8 mouse cellular contexts compared by ENCODE assay signal in genomic region chr9:41285266-41286144, GRCm38 (mm10).
A peak's percentile ranks its signal among the peaks of the same experiment; 100 is the strongest.
DNase-seq lines count a peak whose midpoint lies in the region; ATAC-seq and TF ChIP-seq lines count a peak whose summit lies in the region.

No protein-coding gene starts in this region.

- H3K4me2 ChIP-seq in stomach, embryonic 14.5 days (replicated peaks; ENCODE audit: low read depth, low read length), result no peak overlapping the region
- no peak overlapping the region for H3K4me2 ChIP-seq in stomach, postnatal 0 days (replicated peaks; ENCODE audit: low read depth)

- TF ChIP-seq CTCF in stomach, postnatal 0 days (IDR thresholded peaks at IDR 0.05; ENCODE audit: low read depth), result no peak

- H3K27me3 ChIP-seq in stomach, embryonic 14.5 days (ENCODE audit: control insufficient read depth, insufficient read depth, low read length), result no peaks in the 10 kb centered on the region
- H3K27me3 ChIP-seq in stomach, postnatal 0 days (ENCODE audit: control insufficient read depth, insufficient read depth, low read length), result no peaks in the 10 kb centered on the region

- peak overlapping the region; percentile 39; the same call in 1 of the 2 replicates for H3K27ac ChIP-seq in stomach, embryonic 14.5 days (ENCODE audit: low read length)
- no peak overlapping the region for H3K27ac ChIP-seq in stomach, postnatal 0 days (replicated peaks)

- no peak overlapping the region for H3K9ac ChIP-seq in stomach, embryonic 14.5 days (replicated peaks; ENCODE audit: low read depth, low read length)
- no peak overlapping the region for H3K9ac ChIP-seq in stomach, postnatal 0 days (ENCODE audit: low read length)

- ATAC-seq in stomach, embryonic 14.5 days (ENCODE audit: insufficient number of reproducible peaks, insufficient read depth, low FRiP score, low read depth), result no peak
- no peak for ATAC-seq in stomach, postnatal 0 days (ENCODE audit: low FRiP score, low TSS enrichment)

- H3K4me1 ChIP-seq in stomach, embryonic 14.5 days (ENCODE audit: control insufficient read depth, insufficient read depth, low read length), result peaks cover 5% of the 10 kb centered on the region; the same call in 1 of the 2 replicates
- H3K4me1 ChIP-seq in stomach, postnatal 0 days (replicated peaks; ENCODE audit: control insufficient read depth, insufficient read depth), result no peaks in the 10 kb centered on the region

- no peaks in the 10 kb centered on the region for H3K9me3 ChIP-seq in stomach, embryonic 14.5 days (ENCODE audit: control insufficient read depth, low read depth, low read length)
- H3K9me3 ChIP-seq in stomach, postnatal 0 days (ENCODE audit: control insufficient read depth, low read length), result no peaks in the 10 kb centered on the region

- WGBS in stomach, embryonic 14.5 days, result 35% methylated on average over 8 of the region's 8 CpGs
- 34% methylated on average over 8 of the region's 8 CpGs for WGBS in stomach, postnatal 0 days

- no peak overlapping the region for H3K4me3 ChIP-seq in stomach, embryonic 14.5 days (ENCODE audit: low read depth, low read length)
- no peak overlapping the region for H3K4me3 ChIP-seq in stomach, postnatal 0 days (ENCODE audit: low read depth, low read length)

- TF ChIP-seq EP300 in stomach, postnatal 0 days (optimal IDR thresholded peaks at IDR 0.05), result no peak

- H3K36me3 ChIP-seq in stomach, embryonic 14.5 days (ENCODE audit: control insufficient read depth, insufficient read depth, low read length), result no peaks in the 10 kb centered on the region
- H3K36me3 ChIP-seq in stomach, postnatal 0 days (ENCODE audit: control insufficient read depth, insufficient read depth, low read length), result no peaks in the 10 kb centered on the region

- peak; percentile 12 for DNase-seq in embryo, embryonic 10.5 days (ENCODE audit: low spot score)
- no peak for DNase-seq in embryo, embryonic 10 days (ENCODE audit: low spot score)
- no peak for DNase-seq in stomach, postnatal 0 days (ENCODE audit: low spot score)
- peak; percentile 42 for DNase-seq in mesoderm, embryonic 11.5 days (ENCODE audit: low read depth, low spot score)
- DNase-seq in urinary bladder, adult 18-20 months (ENCODE audit: low spot score in 2 of 2), result no peak
- no peak for DNase-seq in kidney, postnatal 10 days
- no peak for DNase-seq in layer of hippocampus, postnatal 25 days (ENCODE audit: extremely low spot score in 1 of 2, low spot score in 1 of 2)

Comparison
In these comparisons a context has a peak if more than half of its experiments do, and no peak if none do; other contexts are left out.
1. DNase-seq: peak in embryo, embryonic 10.5 days (single experiment) and mesoderm, embryonic 11.5 days (single experiment); none in embryo, embryonic 10 days (single experiment), stomach, postnatal 0 days (single experiment), urinary bladder, adult 18-20 months (0 of 2), kidney, postnatal 10 days (single experiment) and layer of hippocampus, postnatal 25 days (0 of 2).